Mouse (Mus musculus) inflammation-experienced regulatory T-cells, adult 6 months (primary cell): Measurements from ENCODE around the gene Utp4. TPM values are rescaled to one million over a fixed set of nuclear protein-coding genes. Genes with fewer than 3 reads are reported as not detected.
A peak's percentile ranks its signal among the peaks of the same experiment; 100 is the strongest.

Experiments
- ATAC-seq: one replicate; pipeline ENCODE4 v1.8.0; 2017
- polyA plus RNA-seq, 3 experiments: library from polyadenylated mRNA; unstranded; fragments of 100-300 nt; shearing (Covaris generic); gene quantifications; one replicate each; pipeline ENCODE4 v1.2.1; 2017

The Utp4 gene
- polyA plus RNA-seq, 3 experiments from 2014 or later, result 42.0 to 52.6 (median 48.3) TPM

DNA sequence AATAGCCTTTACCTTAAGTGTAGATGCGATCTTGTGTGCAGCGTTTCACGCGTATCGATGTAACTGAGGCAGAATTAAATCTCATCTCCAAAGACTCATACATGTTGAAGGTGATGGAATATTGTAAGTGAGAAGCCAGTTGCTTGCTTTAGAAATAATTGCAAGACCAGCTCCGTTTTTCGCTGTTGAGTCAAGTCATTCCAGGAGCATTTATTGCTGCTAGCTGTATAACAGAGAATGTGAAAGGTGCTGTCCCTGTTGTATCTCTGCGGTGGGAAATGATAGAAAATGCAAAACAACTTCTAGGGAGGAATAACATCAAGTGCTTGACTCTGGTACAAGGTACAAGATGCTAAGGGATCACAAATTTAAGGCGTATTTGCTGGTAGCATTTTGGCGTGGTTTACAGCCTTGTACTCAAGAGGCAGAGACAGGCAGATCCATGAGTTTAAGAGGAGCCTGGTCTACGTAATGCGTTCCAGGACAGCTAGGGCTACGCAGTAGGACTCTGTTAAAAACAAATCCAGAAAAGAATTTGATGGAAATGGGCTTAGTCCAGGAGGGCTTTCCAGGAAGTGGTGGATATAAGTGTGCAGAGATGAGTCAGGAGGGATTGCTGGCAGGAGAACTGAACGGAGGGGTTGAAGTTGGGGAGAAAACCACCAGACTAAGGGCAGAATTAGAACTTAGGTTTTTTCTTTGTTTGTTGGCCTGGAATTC is 43.8 kb downstream of the Utp4 start:
- peak; percentile 45 for ATAC-seq

DNA sequence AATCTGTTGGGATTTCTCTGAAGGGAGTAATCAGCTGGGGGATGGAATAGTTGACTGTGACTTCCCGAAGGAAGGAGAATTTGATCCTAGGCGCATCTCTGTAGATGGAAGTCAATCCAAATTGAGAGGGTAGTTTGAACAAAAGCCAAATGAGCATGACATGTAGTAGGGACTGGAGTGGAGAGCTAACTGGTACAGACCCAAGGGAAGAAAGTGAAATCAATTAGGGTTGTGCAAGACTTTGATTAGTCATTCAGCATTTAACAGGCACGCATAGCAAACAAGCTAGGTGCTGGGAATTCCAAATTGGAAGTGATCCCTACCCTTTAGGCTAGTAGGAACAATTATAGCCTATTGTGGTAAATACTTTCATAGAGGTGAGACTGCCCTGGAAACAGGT is 48.4 kb downstream of the Utp4 start:
- ATAC-seq, result no peak

GRCm38 (mm10) chr8:106943874-106944418 is 50.5 kb downstream of the Utp4 start:
- ATAC-seq, result no peak

DNA sequence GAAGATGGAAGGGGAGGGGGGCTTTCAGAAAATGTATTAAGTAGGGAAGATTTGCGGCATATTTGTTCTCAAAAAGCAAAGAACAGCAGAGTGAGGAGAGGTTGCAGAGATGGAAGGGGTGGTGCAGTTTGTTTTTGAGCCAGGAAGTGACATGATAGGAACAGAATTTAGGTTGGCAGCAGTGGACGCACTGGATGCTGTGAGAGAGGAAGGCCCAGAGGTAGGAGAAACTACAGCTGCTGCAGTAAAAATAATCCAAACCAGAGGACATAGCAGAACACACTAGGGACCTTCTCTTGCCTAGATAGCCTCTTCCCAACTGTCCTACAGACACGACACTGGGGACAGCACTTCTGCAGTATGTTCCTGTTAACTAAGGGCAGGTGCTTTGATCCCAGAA is 51.3 kb downstream of the Utp4 start:
- no peak for ATAC-seq

- ATAC-seq, result peak; percentile 73
Measured at GRCm38 (mm10) chr8:106948678-106949243, 55.3 kb downstream of the Utp4 start.

GRCm38 (mm10) chr8:106951707-106952106 is 58.3 kb downstream of the Utp4 start:
- no peak for ATAC-seq

GRCm38 (mm10) chr8:106953571-106953970 is 60.1 kb downstream of the Utp4 start:
- ATAC-seq, result no peak

GRCm38 (mm10) chr8:106957086-106957485 is 63.6 kb downstream of the Utp4 start:
- ATAC-seq, result no peak

- ATAC-seq, result no peak
Measured at GRCm38 (mm10) chr8:106958212-106958611, 64.8 kb downstream of the Utp4 start.

DNA sequence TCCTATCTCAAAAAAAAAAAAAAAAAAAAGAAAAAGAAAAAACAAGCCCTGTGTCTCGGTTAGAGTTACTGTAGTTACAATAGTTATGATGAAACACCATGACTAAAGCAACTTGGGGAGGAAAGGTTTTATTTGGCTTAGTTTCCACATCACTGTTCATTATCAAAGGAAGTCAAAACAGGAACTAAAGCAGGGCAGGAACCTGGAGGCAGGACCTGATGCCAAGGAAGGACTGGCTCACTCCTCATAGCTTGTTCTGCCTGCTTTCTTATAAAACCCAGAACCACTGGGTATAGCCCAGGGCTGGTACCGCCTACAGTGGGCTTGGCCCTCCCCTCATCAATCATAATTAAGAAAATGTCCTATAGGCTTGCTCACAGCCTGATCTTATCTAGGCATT is 66.2 kb downstream of the Utp4 start:
- ATAC-seq, result no peak

- ATAC-seq, result no peak
Measured at GRCm38 (mm10) chr8:106962322-106962721, 68.9 kb downstream of the Utp4 start.

DNA sequence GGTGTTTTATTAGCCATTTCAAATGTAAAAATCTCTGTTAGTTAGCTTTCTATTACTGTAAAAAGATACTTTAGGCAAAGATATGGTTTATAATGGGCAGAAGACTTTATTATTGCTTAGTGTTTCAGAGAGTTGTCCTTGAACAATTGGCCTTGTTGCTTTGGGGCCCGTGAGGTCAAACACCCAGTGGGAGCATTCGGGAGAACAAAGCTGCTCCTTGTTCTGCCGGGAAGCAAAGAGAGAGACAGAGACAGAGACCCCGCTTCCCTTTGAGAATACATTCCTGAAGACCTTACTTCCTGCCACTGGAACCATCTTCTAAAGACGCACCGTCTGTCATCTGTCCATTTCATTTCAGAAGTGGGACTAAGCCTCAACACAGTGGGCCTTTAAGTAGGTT is 69.9 kb downstream of the Utp4 start:
- ATAC-seq, result no peak

GRCm38 (mm10) chr8:106964573-106964972 is 71.1 kb downstream of the Utp4 start:
- no peak for ATAC-seq

- no peak for ATAC-seq
Measured at GRCm38 (mm10) chr8:106969964-106970363, 76.5 kb downstream of the Utp4 start.

GRCm38 (mm10) chr8:106971916-106972315 is 78.5 kb downstream of the Utp4 start:
- ATAC-seq, result no peak

Other genes starting within 250 kb of the Utp4 start
- gene Tango6, start 210.6 kb upstream of the Utp4 start, polyA plus RNA-seq, result 1 to 10 TPM; 2.7 to 9.7 (median 7.2) TPM
- gene Has3, start 23.4 kb upstream of the Utp4 start, polyA plus RNA-seq, result under 1 TPM; 0.18 to 0.50 (median 0.30) TPM
- gene Sntb2, start 42.1 kb downstream of the Utp4 start, polyA plus RNA-seq, result 1 to 10 TPM; 3.3 to 6.0 (median 4.8) TPM
- 10 to 100 TPM; 32.5 to 38.8 (median 36.7) TPM for gene Vps4a, start 137.6 kb downstream of the Utp4 start, polyA plus RNA-seq
- 1 to 10 TPM; 1.2 to 5.6 (median 3.0) TPM for gene Pdf, start 155.0 kb downstream of the Utp4 start, polyA plus RNA-seq
- gene Cog8, start 163.1 kb downstream of the Utp4 start, polyA plus RNA-seq, result 1 to 10 TPM; 6.0 to 9.5 (median 7.4) TPM
- gene Nip7, start 163.2 kb downstream of the Utp4 start, polyA plus RNA-seq, result 10 to 100 TPM; 61.0 to 87.4 (median 78.2) TPM
- under 1 TPM in 1 of 3 experiments, not detected in 2; 0.52 TPM for gene Tmed6, start 172.0 kb downstream of the Utp4 start, polyA plus RNA-seq
- 10 to 100 TPM in 2 of 3 experiments, 1 to 10 TPM in 1; 8.9 to 14.8 (median 11.5) TPM for gene Terf2, start 202.9 kb downstream of the Utp4 start, polyA plus RNA-seq